Mouse (Mus musculus) C2C12 (cell line): ENCODE data around the gene Gtpbp3.

Experiments used
- CTCF ChIP-seq: IDR thresholded peaks from one replicate; pipeline ENCODE4 v1.5.1; 2011; ENCODE audit not compliant: control insufficient read depth, insufficient read depth, insufficient read length
- MAX ChIP-seq: IDR thresholded peaks from one replicate; pipeline ENCODE4 v1.6.1; 2011; ENCODE audit warnings: mild to moderate bottlenecking, control low read depth
- MYOD1 ChIP-seq: IDR thresholded peaks from one replicate; pipeline ENCODE4 v1.6.1; 2011; ENCODE audit warnings: low read depth; ENCODE audit not compliant: control insufficient read depth, insufficient read length

- TF ChIP-seq MAX, result no peak
- no peak for TF ChIP-seq CTCF
- TF ChIP-seq MYOD1, result no peak
Measured at GRCm38 (mm10) chr8:71462191-71462590, 25.7 kb upstream of the Gtpbp3 start.
